Mouse (Mus musculus) monocyte, adult 5-6 weeks (primary cell): ENCODE data around the gene Ccdc14. TPM values are rescaled to one million over a fixed set of nuclear protein-coding genes. Genes with fewer than 3 reads are reported as not detected.

Source experiments
- ATAC-seq: fragments of 153-309, 156-312 bp; replicated peaks from 2 replicates; pipeline ENCODE4 v1.8.0; 2017; ENCODE audit warnings: mild to moderate bottlenecking; ENCODE audit not compliant: low TSS enrichment, insufficient number of reproducible peaks, severe bottlenecking, poor library complexity, low FRiP score
- total RNA-seq: library from RNA; stranded (forward); fragments of 200-1000, 200-491, 200-594 nt; gene quantifications from 3 replicates; pipeline ENCODE4 v1.2.3, GENCODE M21; 2017

Ccdc14 gene
- total RNA-seq, 1 experiment from 2014 or later = 3.4 TPM

DNA sequence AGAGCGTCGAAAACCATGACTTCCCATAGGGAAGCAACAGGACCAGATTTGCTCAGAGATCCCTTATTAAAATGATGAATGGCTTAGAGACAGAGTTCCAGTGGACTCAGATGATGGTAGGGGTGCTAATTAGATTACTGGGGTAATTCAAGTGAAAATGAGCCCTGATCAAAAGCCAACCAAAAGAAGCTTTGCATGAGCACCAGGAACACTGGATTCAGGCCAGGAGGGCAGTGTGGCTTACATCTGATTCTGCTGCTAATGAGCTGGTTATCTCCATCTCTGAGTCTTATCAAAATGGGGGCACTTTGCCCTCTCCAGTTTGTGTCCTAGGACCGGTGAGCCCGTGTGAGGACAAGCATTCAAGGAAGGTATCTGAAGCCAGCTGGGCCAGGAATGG is 78.0 kb downstream of the Ccdc14 start:
- no peak for ATAC-seq

DNA sequence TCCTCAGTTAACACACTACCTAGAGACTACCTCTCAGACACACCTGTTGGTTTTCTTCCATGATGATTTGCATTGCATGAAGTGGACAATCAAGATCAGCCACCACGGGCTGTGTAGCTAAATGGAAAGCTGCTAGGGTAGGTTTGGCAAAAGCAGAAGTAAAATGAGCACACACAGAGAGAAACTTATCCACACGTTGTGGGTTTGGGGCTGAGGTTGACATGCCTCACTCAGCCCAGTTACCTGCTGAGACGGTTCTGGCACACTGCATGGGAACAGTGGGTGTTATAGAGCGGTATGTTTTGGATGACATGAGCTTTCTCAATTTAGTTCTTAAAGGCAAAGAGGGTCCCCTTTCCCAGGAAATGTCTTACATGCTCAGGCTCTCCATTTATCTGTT is 79.7 kb downstream of the Ccdc14 start:
- ATAC-seq = no peak

DNA sequence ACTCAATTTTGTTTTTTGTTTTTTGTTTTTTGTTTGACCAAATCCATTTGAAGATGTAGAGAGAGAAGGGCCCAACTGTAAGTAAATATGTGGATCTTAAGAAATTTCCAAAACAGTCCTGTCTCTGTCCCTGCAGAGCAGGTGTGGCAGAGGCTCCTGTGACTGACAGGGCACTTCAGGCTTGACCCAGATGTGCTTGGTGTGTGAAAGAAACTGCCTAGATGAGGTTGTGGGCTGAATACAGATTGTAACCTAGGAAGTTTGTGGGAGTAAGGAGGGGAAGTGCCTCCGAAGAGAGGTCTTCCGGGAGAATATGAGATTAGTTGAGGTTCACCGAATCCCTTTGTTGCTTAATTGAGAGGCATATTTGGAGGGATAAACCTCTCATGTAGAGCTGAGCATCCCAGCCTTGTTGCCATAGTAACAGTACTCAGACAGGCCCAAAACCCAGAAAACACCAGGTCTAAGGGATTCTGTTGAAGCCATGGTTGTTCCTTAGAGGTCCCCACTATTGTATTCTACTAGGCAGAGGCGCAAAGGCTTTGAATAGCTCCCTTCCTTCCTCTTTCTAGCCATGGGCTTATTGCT is 82.1 kb downstream of the Ccdc14 start:
- no peak for ATAC-seq

Other genes starting within 250 kb of the Ccdc14 start
- gene Kalrn, start 117.1 kb upstream of the Ccdc14 start, total RNA-seq = 1.7 to 10.2 TPM (median 1.8 TPM) in 3 replicates
- not detected in 3 replicates for gene Ropn1, start 40.7 kb upstream of the Ccdc14 start, total RNA-seq
- gene Mylk, start 54.6 kb downstream of the Ccdc14 start, total RNA-seq = 4.7 to 28.2 TPM (median 5.3 TPM) in 3 replicates